Mouse (Mus musculus) limb, embryonic 10.5 days (tissue): Measurements from ENCODE around the gene Klhl2. TPM values are rescaled to one million over a fixed set of nuclear protein-coding genes. Genes with fewer than 3 reads are reported as not detected.

ENCODE experiments used
- DNase-seq: peaks from one replicate; pipeline ENCODE4 v3.0.0-alpha.2; 2017; ENCODE audit warnings: low spot score
- H3K27ac ChIP-seq: fragments of 300-500 bp; sonication (generic); 2 replicates; pipeline ENCODE4 v1.5.1; 2016; ENCODE audit warnings: mild to moderate bottlenecking
- H3K27me3 ChIP-seq: fragments of 300-500 bp; sonication (generic); 2 replicates; pipeline ENCODE4 v1.6.1; 2016; ENCODE audit warnings: low read depth, mild to moderate bottlenecking; ENCODE audit not compliant: poor library complexity, severe bottlenecking
- H3K36me3 ChIP-seq: fragments of 300-500 bp; sonication (generic); 2 replicates; pipeline ENCODE4 v1.6.1; 2016; ENCODE audit warnings: mild to moderate bottlenecking, moderate library complexity
- H3K4me1 ChIP-seq: fragments of 300-500 bp; sonication (generic); 2 replicates; pipeline ENCODE4 v1.6.1; 2016
- H3K4me3 ChIP-seq: fragments of 300-500 bp; sonication (generic); 2 replicates; pipeline ENCODE4 v1.5.1; 2016; ENCODE audit warnings: mild to moderate bottlenecking, moderate library complexity
- H3K9me3 ChIP-seq: fragments of 300-500 bp; sonication (generic); replicated peaks from 2 replicates; pipeline ENCODE4 v1.6.1; 2016; ENCODE audit warnings: mild to moderate bottlenecking
- WGBS: fragments of 180-500 bp; shearing (Covaris S2); methylation state at CpG from one replicate; pipeline ENCODE4 v1.1.7; 2016; 5-methylcytosine and 5-hydroxymethylcytosine counted together
- polyA plus RNA-seq: library from polyadenylated mRNA; unstranded; fragments of >200 nt; fragmentation: Nextera tagmentation; extraction: Ambion mirVana; gene quantifications from 2 replicates; pipeline ENCODE4 v1.2.1, GENCODE M21; 2016

Klhl2 gene
- polyA plus RNA-seq, 1 experiment from 2014 or later, result 11.0 TPM

DNA sequence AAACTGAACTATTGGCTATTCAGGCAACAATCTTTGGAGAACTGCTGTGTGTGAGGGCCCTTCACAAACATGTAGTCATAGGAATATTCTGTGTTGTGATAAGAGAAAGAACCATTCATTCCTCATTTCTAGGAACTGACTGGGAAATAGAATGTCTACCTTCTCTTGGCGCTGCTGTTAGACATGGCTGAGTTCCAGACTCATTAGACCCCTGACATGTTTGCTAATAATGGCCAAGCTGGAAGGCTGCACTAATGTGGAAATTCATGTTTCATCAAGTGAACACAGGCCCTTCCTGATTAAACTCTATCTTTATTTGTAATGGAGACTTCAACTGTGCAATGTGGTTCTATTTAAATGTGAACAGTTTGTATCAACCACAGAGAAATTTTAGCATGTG lies 110.9 kb downstream of the Klhl2 start:
- no peaks in the 10 kb centered on the region for H3K27me3 ChIP-seq
- no peak overlapping the region for H3K27ac ChIP-seq
- no peak overlapping the region for H3K4me3 ChIP-seq
- H3K4me1 ChIP-seq, result no peaks in the 10 kb centered on the region
- peaks cover 6% of the 10 kb centered on the region; the same call in 1 of the 2 replicates for H3K36me3 ChIP-seq
- WGBS, result 91% methylated on average over 1 of the region's 1 CpGs
- DNase-seq, result no peak
- H3K9me3 ChIP-seq, result no peaks in the 10 kb centered on the region

DNA sequence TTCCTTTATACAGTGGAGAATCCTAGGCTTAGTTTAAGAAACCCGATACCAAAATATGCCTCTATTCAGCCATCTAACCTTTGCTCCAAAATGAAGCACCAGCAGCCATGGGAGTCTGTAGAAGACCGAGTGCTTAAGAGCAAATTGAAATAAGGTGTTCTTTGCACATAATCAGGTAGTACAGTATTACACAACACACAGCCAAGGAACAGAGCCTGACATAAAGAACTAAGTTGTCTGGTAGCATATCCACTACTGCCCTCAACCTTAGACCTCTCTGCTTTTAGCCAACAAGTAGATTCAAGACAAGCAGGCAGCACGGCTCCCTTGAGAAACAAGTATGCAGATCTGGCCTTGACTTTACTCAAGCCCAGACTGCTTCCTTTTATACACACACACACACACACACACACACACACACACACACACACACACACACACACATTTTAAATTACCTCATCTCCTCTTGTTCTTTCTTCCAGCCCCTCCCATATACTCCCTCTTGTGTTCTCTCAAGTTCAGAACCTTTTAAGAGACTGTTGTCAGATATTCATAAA lies 113.0 kb downstream of the Klhl2 start:
- peaks cover 10% of the 10 kb centered on the region; the same call in 1 of the 2 replicates for H3K4me1 ChIP-seq
- no peaks in the 10 kb centered on the region for H3K27me3 ChIP-seq
- no peak for DNase-seq
- H3K4me3 ChIP-seq, result no peak overlapping the region
- H3K36me3 ChIP-seq, result peaks cover 3% of the 10 kb centered on the region; the same call in 1 of the 2 replicates
- H3K27ac ChIP-seq, result no peak overlapping the region
- no peaks in the 10 kb centered on the region for H3K9me3 ChIP-seq
- 92% methylated on average over 3 of the region's 3 CpGs for WGBS

DNA sequence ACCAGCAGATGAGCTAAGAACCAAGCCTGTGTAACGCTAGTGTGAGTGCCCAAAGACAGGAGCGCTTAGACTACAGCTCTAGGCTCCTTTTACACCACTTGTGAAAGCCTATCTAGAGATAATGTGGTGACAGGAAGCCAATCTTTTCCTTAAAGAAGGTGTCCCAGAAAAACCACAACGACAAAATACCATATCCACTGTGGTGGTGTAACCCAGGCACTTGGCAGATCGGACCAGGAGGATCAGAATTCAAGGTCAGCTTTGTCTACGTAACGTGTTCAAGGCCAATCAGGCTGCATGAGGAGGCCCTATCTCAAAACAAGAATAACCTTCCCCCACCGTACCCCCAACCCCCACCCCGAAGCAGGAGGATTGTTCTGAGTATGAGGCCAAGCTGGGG lies 114.7 kb downstream of the Klhl2 start:
- Histone ChIP-seq H3K4me3 (no peak overlapping the region), H3K9me3 (no peaks in the 10 kb centered on the region), H3K27ac (peak overlapping the region; percentile 54; the same call in 1 of the 2 replicates), H3K4me1 (peaks cover 11% of the 10 kb centered on the region; the same call in 1 of the 2 replicates), H3K27me3 (no peaks in the 10 kb centered on the region), H3K36me3 (peaks cover 11% of the 10 kb centered on the region)
- DNase-seq, result no peak
- WGBS, result 92% methylated on average over 8 of the region's 8 CpGs

DNA sequence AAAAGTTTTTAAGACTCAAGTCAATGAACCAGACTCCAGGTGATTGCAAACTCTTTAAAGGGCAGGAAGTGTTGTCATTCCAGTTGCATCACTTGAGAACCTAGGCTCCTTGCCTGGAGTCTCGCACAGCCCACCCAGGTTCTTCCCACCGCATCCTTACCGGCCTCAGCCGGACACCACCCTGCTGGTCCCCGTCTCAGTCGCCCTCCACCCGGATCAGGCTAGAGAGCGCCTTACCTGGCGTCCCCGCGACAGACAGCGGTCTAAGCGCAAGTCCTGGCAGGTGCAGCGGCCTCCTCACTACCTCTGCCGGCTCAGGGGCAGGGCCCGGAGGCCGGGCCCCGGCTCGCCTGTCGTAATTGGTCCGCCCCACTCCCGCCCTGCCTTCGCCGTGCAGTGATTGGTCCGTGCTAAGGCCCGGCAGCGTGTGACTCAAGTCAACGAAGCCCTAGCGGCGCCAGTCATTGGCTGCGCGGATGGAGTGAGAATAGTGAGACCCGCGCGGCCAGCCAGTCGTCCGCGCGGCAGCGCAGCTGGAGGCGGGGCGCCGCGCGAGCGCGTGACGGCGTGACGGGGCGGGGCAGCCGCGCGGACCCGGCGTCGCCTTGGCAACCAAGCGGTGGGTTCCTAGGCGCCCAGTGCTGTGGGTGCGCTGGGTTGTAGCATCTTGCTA lies 116.4 kb downstream of the Klhl2 start, which contains the start of gene Msmo1:
Gene Msmo1 (minus strand): TSS at position 522 of the 673 bp plus-strand sequence.
- peak within 1 kb of the TSS; percentile 86 for H3K4me3 ChIP-seq
- no peaks in the 10 kb centered on the region for H3K27me3 ChIP-seq
- H3K36me3 ChIP-seq, result peaks cover 28% of the 10 kb centered on the region
- H3K27ac ChIP-seq, result peak within 1 kb of the TSS; percentile 88
- H3K9me3 ChIP-seq, result no peaks in the 10 kb centered on the region
- peaks cover 11% of the 10 kb centered on the region; the same call in 1 of the 2 replicates for H3K4me1 ChIP-seq
- DNase-seq, result peak; percentile 92
- WGBS, result under 1% methylated on average over 60 of the region's 60 CpGs

DNA sequence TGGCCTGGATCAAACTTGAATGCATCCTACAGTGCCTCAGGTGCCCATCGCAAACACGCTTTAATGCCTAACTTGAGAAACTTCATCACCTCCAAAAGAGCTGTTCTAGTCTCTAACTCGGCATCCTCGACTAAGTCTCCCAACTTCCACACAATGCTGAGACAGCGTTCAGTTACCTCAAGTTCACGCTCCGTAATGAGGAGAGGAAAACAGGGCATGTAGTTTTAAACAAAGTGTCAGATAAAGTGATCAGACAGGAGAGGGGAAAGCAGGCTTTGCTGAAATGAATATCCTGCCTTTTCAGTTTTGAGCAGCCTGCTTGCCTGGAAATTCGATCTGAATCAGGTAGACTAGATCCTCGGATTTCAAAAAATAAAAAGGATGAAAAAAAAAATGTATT lies 117.2 kb downstream of the Klhl2 start:
- H3K27me3 ChIP-seq, result no peaks in the 10 kb centered on the region
- H3K27ac ChIP-seq, result peak overlapping the region; percentile 88
- no peak for DNase-seq
- H3K4me1 ChIP-seq, result peaks cover 11% of the 10 kb centered on the region; the same call in 1 of the 2 replicates
- H3K36me3 ChIP-seq, result peaks cover 36% of the 10 kb centered on the region
- no peaks in the 10 kb centered on the region for H3K9me3 ChIP-seq
- WGBS, result 24% methylated on average over 9 of the region's 9 CpGs
- H3K4me3 ChIP-seq, result peak overlapping the region; percentile 86

DNA sequence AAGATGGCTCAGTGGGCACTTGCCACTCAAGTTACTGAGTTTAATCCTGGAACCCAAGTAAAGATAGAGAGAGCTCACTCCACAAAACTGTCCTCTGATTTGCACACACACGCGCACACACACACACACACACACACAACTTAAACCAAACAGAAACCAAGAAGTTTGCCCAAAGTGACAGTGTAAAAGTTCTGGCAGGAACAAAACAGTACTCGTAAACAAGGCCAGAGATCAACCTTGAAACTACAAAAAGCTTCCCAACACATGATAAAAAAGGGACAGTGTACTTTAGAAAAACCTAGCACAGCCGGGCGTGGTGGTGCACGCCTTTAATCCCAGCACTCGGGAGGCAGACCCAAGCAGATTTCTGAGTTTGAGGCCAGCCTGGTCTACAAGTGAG lies 121.7 kb downstream of the Klhl2 start:
- no peak overlapping the region for H3K27ac ChIP-seq
- H3K4me3 ChIP-seq, result no peak overlapping the region
- no peaks in the 10 kb centered on the region for H3K27me3 ChIP-seq
- H3K4me1 ChIP-seq, result peaks cover 9% of the 10 kb centered on the region; the same call in 1 of the 2 replicates
- no peaks in the 10 kb centered on the region for H3K9me3 ChIP-seq
- peaks cover 80% of the 10 kb centered on the region for H3K36me3 ChIP-seq
- 92% methylated on average over 7 of the region's 7 CpGs for WGBS
- no peak for DNase-seq

DNA sequence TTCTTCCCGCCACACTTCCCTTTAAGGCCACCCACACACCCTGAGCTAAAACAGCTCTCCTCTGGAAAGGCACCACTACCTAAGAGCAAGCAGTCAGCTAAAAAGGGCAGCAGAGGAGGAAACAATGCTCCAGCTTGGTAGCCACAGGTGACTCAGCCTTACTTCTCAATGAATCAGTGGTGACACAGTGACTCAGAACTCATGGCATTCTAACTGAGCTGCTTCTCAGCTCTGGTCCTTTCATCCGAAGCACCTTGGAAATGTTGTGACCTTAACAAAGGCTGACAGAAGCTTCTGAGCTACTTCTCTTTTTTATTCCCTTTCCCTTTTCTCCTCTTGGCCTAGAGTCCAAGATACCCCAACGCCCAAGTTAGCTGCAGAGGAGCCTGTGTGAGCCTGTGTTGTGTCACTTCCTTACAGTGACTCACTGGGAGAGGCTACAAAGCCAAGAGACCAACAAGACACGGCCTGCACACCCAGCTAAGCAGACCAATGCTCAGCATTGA lies 123.6 kb downstream of the Klhl2 start:
- no peak for DNase-seq
- 88% methylated on average over 4 of the region's 4 CpGs for WGBS
- Histone ChIP-seq H3K27ac (no peak overlapping the region), H3K4me1 (no peaks in the 10 kb centered on the region), H3K27me3 (no peaks in the 10 kb centered on the region), H3K9me3 (no peaks in the 10 kb centered on the region), H3K36me3 (peaks cover 98% of the 10 kb centered on the region), H3K4me3 (no peak overlapping the region)

DNA sequence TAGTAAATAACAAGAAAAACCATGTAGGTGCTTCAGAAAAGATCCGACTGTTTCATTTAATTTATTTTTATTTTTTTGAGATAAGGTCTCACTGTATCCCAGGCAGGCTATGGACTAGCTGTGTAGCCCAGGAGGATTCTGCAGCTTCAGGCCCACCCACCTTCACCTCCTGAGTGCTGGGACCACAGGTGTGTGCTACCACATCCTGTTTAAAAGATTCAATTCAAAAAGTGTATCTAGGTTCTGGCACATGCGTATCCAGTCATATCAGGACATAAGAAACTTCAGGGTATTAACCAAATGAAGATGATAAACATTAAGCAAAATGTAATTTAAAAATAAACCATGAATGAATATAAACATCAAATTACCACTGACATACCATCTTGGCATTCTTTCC lies 126.6 kb downstream of the Klhl2 start:
- Histone ChIP-seq H3K9me3 (no peaks in the 10 kb centered on the region), H3K4me3 (no peak overlapping the region), H3K36me3 (peaks cover 99% of the 10 kb centered on the region), H3K4me1 (no peaks in the 10 kb centered on the region), H3K27me3 (no peaks in the 10 kb centered on the region), H3K27ac (no peak overlapping the region)
- WGBS, result 98% methylated on average over 2 of the region's 2 CpGs
- DNase-seq, result no peak

DNA sequence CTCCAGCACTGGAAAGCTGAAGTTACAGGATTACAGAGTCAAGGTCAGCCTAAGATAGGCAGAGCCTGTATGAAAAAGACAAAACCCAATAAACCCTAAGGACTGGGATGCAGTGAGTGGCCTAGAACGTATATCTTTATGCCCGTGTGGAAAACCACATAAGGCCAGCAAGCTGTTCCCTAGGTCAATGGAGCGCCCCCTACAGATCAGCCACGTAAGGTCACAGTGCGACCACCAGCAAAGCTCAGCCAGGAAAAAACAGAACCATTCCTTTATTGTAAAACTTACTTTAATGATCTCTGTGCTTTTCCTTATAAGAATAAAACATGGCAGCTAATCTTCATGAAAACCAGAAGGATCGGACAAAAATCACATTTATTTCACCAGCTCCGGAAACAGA lies 131.9 kb downstream of the Klhl2 start:
- Histone ChIP-seq H3K36me3 (peaks cover 73% of the 10 kb centered on the region), H3K9me3 (no peaks in the 10 kb centered on the region), H3K27me3 (no peaks in the 10 kb centered on the region), H3K4me3 (no peak overlapping the region), H3K4me1 (no peaks in the 10 kb centered on the region), H3K27ac (no peak overlapping the region)
- no peak for DNase-seq
- WGBS, result 86% methylated on average over 7 of the region's 7 CpGs

DNA sequence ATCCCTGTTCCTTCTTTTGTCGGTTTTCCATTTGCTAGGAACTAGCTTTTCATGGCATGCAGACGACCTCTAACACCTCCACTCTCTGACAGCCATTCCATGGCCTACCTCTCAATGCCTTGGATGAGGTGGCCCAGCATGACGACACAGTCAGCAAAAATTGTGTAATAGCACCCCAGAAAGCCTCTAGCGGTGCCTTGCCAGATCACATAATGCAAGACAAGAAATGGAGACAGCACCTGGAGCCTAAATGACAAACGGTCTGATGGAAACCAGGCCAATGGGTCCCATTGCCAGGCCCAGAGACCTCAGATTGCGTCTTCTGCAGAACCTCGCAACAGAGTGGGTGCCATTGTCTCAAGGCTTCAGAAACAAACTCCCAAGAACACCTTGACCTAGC lies 137.3 kb downstream of the Klhl2 start:
- Histone ChIP-seq H3K4me3 (no peak overlapping the region), H3K4me1 (no peaks in the 10 kb centered on the region), H3K9me3 (no peaks in the 10 kb centered on the region), H3K36me3 (peaks cover 20% of the 10 kb centered on the region), H3K27me3 (no peaks in the 10 kb centered on the region), H3K27ac (no peak overlapping the region)
- no peak for DNase-seq
- WGBS, result 88% methylated on average over 7 of the region's 7 CpGs

DNA sequence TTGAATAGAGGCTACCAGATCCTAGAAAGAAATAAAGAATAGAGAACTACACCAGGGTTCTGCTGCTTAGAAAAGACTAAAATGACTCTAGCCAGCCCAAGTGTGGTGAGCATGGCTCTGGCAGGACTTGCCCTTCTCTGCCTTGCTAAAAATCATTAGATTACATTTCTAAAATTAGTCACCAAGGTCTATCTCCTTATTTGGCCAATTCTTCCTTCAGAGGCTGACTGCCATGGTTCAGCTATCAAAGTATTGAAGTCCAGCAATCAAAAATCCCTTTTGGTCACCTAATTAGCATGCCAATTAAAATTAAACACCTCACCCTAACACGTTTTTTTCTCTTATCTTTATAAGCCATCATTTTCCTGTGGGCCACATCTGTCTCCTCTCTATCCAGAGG lies 138.3 kb downstream of the Klhl2 start:
- no peaks in the 10 kb centered on the region for H3K27me3 ChIP-seq
- no peak overlapping the region for H3K4me3 ChIP-seq
- H3K36me3 ChIP-seq, result peaks cover 11% of the 10 kb centered on the region
- DNase-seq, result no peak
- no peaks in the 10 kb centered on the region for H3K4me1 ChIP-seq
- H3K27ac ChIP-seq, result no peak overlapping the region
- H3K9me3 ChIP-seq, result no peaks in the 10 kb centered on the region
- WGBS, result 34% methylated on average over 1 of the region's 1 CpGs

DNA sequence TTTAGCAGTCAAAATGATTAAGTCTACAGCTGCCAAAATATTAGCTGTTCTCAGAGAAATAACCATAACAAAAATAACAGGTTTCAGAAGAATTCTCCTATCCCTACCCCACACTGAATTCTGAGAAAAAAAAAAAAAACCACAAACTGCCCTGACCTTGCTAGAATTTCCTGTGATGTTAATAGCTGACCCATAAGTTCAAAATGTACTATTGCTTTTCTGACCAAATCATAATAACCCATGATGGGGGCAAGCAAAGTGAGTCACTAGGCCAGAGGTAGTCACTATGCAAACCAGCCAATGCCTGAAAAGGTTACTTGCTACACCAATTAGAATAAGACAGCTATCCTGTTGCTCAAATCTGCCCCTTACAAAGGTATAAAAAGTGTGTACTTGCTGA lies 142.3 kb downstream of the Klhl2 start:
- Histone ChIP-seq H3K27me3 (no peaks in the 10 kb centered on the region), H3K9me3 (no peaks in the 10 kb centered on the region), H3K36me3 (no peaks in the 10 kb centered on the region), H3K4me1 (no peaks in the 10 kb centered on the region), H3K4me3 (no peak overlapping the region), H3K27ac (no peak overlapping the region)
- no peak for DNase-seq

DNA sequence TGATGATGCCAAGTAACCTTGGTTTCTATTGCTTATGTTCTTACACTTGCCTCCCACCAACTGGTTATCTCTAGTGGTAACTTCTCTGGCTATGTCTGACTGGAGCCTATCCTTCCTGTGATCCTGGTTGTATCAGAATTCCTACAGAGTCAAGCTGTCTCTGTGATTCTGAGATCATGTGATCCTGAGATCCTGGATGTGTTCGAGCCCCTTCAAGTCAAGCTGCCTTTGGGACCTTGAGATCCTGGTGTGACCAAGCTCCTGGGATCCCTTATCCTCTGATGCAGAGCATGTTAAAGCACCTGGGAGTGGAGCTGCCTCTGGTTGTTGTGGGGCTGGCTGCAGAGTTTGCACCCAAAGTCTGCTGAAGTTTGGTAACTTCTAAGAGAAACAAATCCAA lies 146.6 kb downstream of the Klhl2 start:
- Histone ChIP-seq H3K27me3 (no peaks in the 10 kb centered on the region), H3K27ac (no peak overlapping the region), H3K9me3 (no peaks in the 10 kb centered on the region), H3K4me1 (no peaks in the 10 kb centered on the region), H3K4me3 (no peak overlapping the region), H3K36me3 (no peaks in the 10 kb centered on the region)
- WGBS, result 92% methylated on average over 1 of the region's 1 CpGs
- DNase-seq, result no peak
